Mouse (Mus musculus) left cerebral cortex, postnatal 36 days (tissue): ENCODE data around the gene Psmd11. TPM values are rescaled to one million over a fixed set of nuclear protein-coding genes. Genes with fewer than 3 reads are reported as not detected.

Experiments used
- DNase-seq, 2 experiments: peaks; one replicate each; pipeline ENCODE4 v3.0.0; 2021 to 2022; ENCODE audit warnings: low spot score in 2 of 2, mixed read lengths in 1 of 2
- intact Hi-C: fragments of 180-260 bp; cut with DNase I; formaldehyde crosslinking; loops from one replicate; pipeline ENCODE4 v1.15.1; 2025
- total RNA-seq, 2 experiments: library from RNA; stranded (reverse); gene quantifications; 2 replicates each; pipeline ENCODE4 v1.2.3; 2021

Psmd11 gene
- total RNA-seq, 2 experiments from 2014 or later, result 96.0 to 99.9 TPM

DNA sequence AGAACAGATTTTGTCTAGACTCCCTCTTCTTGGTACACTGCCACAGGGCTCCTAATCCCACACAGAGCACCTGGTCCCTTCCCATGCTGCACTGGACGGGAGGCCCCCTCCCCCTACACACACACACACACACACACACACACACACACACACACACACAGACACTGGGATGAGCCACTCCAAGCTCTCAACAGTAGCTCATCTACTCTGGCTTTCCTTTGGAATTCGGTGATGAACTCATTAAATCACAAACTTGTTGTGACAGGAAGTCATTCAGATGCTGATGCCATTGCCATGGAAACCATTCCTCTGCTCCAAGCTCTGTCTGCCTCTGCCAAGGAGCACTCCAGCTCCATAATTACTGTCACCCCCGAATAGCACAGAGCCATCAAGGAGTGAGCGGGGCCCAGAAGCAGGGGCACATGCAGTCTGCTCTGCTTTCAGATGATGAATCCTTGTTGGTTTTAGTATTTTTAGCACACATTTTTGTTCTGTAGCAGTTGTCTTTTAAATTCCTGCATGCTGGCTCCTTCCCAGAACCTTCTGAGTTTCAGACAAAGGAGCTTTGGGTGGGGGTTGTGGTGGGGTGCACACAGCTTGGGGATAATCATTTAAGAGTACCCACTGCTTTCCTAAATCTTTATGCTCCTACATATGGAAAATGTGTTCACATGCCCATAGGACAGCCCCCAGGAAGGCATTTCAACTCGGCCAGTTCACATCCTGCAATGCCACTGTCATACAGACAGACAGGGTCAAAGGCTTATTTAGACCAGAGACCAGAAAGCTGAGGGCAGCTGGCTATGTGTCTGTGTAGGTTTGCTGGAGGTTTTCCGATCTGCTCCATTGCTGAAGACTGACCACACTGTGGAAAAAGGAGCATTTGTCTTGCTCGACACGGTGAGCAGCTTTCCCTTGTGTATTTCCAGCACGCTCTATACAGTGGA, 90.3 kb downstream of the Psmd11 start:
- intact Hi-C loops, result loop anchor here (5.0 kb wide), 1 partner anchor 36 kb away; no protein-coding TSS in a partner anchor
- DNase-seq, result peak; percentile 62 to 66

DNA sequence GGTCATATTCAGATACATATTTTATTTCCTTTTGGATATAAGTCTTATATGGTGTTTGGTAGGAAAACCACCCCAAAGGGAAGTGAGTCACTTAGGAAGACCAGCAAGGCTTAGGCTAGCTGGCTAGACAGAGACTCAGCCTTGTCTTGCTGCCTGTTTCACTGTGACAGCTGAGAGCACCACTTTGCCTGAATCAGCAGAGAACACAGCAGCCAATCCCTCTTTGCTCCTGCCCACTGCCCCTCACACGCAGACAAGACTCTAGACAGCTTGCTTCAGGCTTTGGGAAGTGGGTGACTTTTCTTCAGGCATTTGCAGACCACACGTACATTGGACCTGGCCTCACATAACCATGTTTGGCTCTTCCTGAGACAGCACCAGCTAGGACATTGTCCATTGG, 92.7 kb downstream of the Psmd11 start:
- intact Hi-C loops, result no loop called here
- DNase-seq, result no peak

Other genes starting within 250 kb of the Psmd11 start
- gene Rnf135, start 244.8 kb upstream of the Psmd11 start, total RNA-seq, result 1 to 10 TPM; 5.0 to 7.0 TPM
- gene Rhot1, start 219.6 kb upstream of the Psmd11 start, total RNA-seq, result 10 to 100 TPM; 68.0 to 68.5 TPM
- 10 to 100 TPM; 19.8 to 29.7 TPM for gene Rhbdl3, start 127.7 kb upstream of the Psmd11 start, total RNA-seq
- 10 to 100 TPM; 48.0 to 51.6 TPM for gene 5730455P16Rik, start 50.6 kb upstream of the Psmd11 start, total RNA-seq
- 100 to 1,000 TPM in 1 of 2 experiments, 10 to 100 TPM in 1; 99.3 to 152 TPM for gene Zfp207, start 45.3 kb upstream of the Psmd11 start, total RNA-seq
- gene Cdk5r1, start 48.4 kb downstream of the Psmd11 start, total RNA-seq, result 100 to 1,000 TPM; 316 to 340 TPM